Mouse (Mus musculus) lung, adult 2 months (tissue): ENCODE measurements at regions not wholly inside any gene's neighbourhood (a gene's known extent, or its start where the extent isn't known, plus 50 kb on each side); places are given as distances from the start of the nearest gene placed in this dataset.

Experiments
- DNase-seq: peaks from one replicate; pipeline ENCODE4 v3.0.0; 2022
- H3K4me1 ChIP-seq: fragments of 200-500 bp; 2 replicates; pipeline ENCODE4 v1.6.1; 2011; ENCODE audit warnings: low read length; ENCODE audit not compliant: control insufficient read depth, insufficient read depth
- H3K4me3 ChIP-seq: fragments of 200-500 bp; replicated peaks from 2 replicates; pipeline ENCODE3; 2011; ENCODE audit warnings: low read depth, mild to moderate bottlenecking, control low read depth, low read length; ENCODE audit errors: extremely low read depth
- CTCF ChIP-seq: fragments of 200-500 bp; IDR thresholded peaks from 2 replicates; pipeline ENCODE4 v1.5.1; 2011; ENCODE audit warnings: mild to moderate bottlenecking, low read length, control low read depth; ENCODE audit not compliant: insufficient read depth
- POLR2A ChIP-seq: fragments of 200-500 bp; IDR thresholded peaks from 2 replicates; pipeline ENCODE4 v1.6.1; 2011; ENCODE audit warnings: low read depth, mild to moderate bottlenecking, control low read depth, low read length, borderline replicate concordance; ENCODE audit errors: extremely low read depth
- WGBS: fragments of 180-500 bp; shearing (Covaris S2); methylation state at CpG from one replicate; pipeline ENCODE4 v1.1.7; 2018; 5-methylcytosine and 5-hydroxymethylcytosine counted together

DNA sequence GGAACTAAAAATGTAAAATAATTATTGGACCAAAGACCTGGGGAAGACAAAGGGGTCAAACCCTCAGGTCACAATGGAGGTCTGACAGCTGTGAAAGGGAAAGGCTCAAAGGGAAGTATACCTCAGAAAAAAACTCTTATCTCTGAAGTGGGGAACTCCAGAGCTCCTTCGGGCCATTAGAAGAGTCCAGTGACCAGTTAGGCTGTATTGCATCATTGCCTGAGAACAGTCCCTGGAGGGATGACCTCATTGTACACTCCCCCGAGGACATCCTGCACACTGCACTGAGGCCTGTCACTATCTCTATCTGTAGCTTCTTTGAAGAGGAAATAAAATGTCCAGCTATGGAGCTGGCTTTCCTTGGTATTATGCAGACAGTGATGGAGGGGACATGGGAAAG is 88.2 kb upstream of the Zfp827 start:
- H3K4me1 ChIP-seq = no peaks in the 10 kb centered on the region
- no peak for TF ChIP-seq POLR2A
- TF ChIP-seq CTCF = no peak
- WGBS = 16% methylated on average over 2 of the region's 2 CpGs
- H3K4me3 ChIP-seq = no peak overlapping the region
- no peak for DNase-seq

DNA sequence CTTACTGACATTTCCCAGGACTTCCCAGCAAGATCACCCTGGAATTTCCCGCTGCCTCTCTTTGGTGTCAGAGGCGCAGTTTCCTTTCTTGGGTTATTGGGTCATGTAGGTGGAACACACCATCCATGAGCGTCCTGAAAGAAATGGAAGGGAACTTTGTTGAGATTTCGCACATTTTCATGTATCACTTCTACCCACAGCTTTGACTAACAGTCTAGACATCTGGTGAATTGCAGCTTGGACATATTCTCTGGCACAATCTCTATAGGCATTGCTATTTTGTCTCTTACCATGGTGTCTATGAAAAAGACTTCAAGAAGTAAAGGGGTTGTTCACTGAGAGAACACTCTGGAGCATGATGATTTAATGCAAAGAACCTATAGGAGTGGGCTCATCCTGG is 86.7 kb upstream of the Zfp827 start:
- Histone ChIP-seq H3K4me3 (no peak overlapping the region), H3K4me1 (no peaks in the 10 kb centered on the region)
- 93% methylated on average over 4 of the region's 4 CpGs for WGBS
- no peak for DNase-seq
- TF ChIP-seq POLR2A (no peak), CTCF (no peak)

DNA sequence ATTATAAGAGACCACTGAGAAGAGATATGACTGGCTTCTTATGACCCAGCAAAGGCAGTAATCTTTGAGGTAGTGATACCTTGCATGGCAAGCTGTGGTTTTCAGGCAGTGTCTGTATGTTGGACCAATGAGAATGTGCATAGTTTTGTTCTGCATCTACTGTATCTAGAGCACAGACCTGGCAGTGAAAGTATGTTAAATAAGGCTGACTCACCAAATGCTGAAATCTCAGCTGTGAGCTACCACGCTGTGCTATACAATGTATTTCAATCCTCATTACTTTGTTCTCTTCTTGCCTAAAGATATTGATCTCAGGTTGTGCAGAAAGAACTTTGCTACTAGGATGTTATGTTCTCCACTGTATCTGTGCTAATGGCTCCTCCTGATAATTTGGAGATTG is 83.9 kb upstream of the Zfp827 start:
- H3K4me3 ChIP-seq = no peak overlapping the region
- no peaks in the 10 kb centered on the region for H3K4me1 ChIP-seq
- DNase-seq = no peak
- TF ChIP-seq CTCF (no peak), POLR2A (no peak)
- 91% methylated on average over 1 of the region's 1 CpGs for WGBS

DNA sequence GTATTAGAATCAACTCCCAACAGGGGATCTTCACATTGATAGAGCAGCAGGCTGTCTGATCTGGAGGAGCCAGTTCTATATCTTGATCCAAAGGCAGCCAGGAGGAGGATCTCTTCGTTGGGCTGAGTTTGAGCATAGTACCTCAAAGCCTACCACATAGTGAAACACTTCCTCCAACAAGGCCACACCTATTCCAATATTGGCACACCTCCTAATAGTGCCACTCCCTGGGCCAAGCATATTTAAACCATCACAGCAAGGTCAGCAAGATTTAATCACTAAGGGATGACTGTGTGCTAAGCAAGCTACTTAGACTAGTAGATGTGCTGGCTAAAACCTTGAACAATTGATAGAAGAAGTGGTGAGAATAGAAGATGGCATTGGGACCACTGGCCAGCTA is 82.6 kb upstream of the Zfp827 start:
- H3K4me3 ChIP-seq = no peak overlapping the region
- 33% methylated on average over 1 of the region's 1 CpGs for WGBS
- no peak for DNase-seq
- TF ChIP-seq POLR2A = no peak
- no peak for TF ChIP-seq CTCF
- H3K4me1 ChIP-seq = no peaks in the 10 kb centered on the region

DNA sequence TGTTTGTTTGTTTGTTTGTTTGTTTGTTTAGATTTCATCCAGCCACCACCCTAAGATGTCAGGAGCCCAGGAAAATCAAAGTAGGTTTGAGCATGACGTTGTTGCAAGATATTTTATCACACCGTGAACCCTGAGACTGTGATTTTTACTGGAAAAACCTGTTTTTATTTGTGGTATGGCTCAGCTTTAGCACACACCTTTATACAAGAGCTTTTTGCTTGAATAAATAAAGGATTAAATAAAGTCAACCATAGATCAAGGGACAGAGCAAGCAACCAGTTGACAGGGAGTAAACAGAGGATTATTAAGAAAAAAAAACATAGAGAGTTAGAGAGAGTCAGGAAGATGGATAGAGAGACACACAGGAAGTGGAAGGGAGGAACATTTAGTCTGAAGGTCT is 82.2 kb upstream of the Zfp827 start:
- no peak for DNase-seq
- WGBS = 74% methylated on average over 2 of the region's 2 CpGs
- Histone ChIP-seq H3K4me3 (no peak overlapping the region), H3K4me1 (no peaks in the 10 kb centered on the region)
- TF ChIP-seq POLR2A = no peak
- TF ChIP-seq CTCF = no peak

DNA sequence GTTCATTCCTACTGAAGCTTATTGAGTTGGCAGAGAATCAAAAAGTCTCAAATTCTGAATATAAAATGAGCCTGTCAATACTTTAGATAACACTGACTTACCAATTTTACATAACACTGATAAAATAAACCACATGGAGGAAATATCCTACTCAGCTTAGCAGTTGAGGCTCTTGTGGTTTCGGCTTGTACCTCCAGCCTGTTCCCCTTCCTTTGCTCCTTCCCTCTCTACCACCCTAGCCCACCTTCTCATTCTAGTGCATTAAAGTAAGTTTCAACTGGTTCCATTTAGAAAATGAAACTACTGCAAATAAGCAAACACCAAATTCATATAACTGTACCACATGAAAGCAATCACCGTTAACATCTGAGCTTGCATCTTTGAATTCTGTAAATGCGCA is 53.2 kb upstream of the Zfp827 start:
- no peak for DNase-seq
- H3K4me3 ChIP-seq = no peak overlapping the region
- WGBS = 87% methylated on average over 3 of the region's 3 CpGs

More for the DNA sequence above, 53.2 kb upstream of the Zfp827 start:
- H3K4me1 ChIP-seq = no peaks in the 10 kb centered on the region
- TF ChIP-seq CTCF (no peak), POLR2A (no peak)
